Mouse (Mus musculus): Measurements from ENCODE around the gene Cd40. TPM values are rescaled to one million over a fixed set of nuclear protein-coding genes. Genes with fewer than 3 reads are reported as not detected.

The Cd40 gene
- polyA plus RNA-seq, 1 experiment from 2014 or later, result 4.8 TPM

GRCm38 (mm10) chr2:165112149-165112548 is 56.7 kb downstream of the Cd40 start:
- Histone ChIP-seq H3K9ac (replicated peaks) (no peak overlapping the region), H3K4me2 (replicated peaks) (peak overlapping the region; percentile 28), H3K36me3 (no peaks in the 10 kb centered on the region), H3K27me3 (peaks cover 36% of the 10 kb centered on the region), H3K27ac (replicated peaks) (no peak overlapping the region), H3K4me3 (peak overlapping the region; percentile 12), H3K9me3 (no peaks in the 10 kb centered on the region), H3K4me1 (peaks cover 6% of the 10 kb centered on the region; the same call in 1 of the 2 replicates)
- peak; percentile 62 for ATAC-seq (replicated peaks)
- under 1% methylated on average over 54 of the region's 54 CpGs for WGBS

- no peaks in the 10 kb centered on the region for H3K36me3 ChIP-seq
- no peak for ATAC-seq (replicated peaks)
- peaks cover 6% of the 10 kb centered on the region; the same call in 1 of the 2 replicates for H3K4me1 ChIP-seq
- H3K4me2 ChIP-seq (replicated peaks), result no peak overlapping the region
- no peak overlapping the region for H3K27ac ChIP-seq (replicated peaks)
- H3K4me3 ChIP-seq, result no peak overlapping the region
- H3K9me3 ChIP-seq, result no peaks in the 10 kb centered on the region
- H3K9ac ChIP-seq (replicated peaks), result no peak overlapping the region
- WGBS, result 26% methylated on average over 11 of the region's 11 CpGs
- H3K27me3 ChIP-seq, result peaks cover 36% of the 10 kb centered on the region
Observed at GRCm38 (mm10) chr2:165113733-165114132, 58.3 kb downstream of the Cd40 start.

GRCm38 (mm10) chr2:165120765-165121164 is 65.3 kb downstream of the Cd40 start:
- ATAC-seq (replicated peaks), result peak; percentile 46
- no peak overlapping the region for H3K9ac ChIP-seq (replicated peaks)
- H3K4me3 ChIP-seq, result no peak overlapping the region
- peaks cover 21% of the 10 kb centered on the region for H3K4me1 ChIP-seq
- H3K36me3 ChIP-seq, result no peaks in the 10 kb centered on the region
- H3K27ac ChIP-seq (replicated peaks), result 0 out of 2 replicates have a peak overlapping the region, but pooled peaks have one; percentile 12
- WGBS, result 64% methylated on average over 9 of the region's 9 CpGs
- no peaks in the 10 kb centered on the region for H3K9me3 ChIP-seq
- no peak overlapping the region for H3K4me2 ChIP-seq (replicated peaks)
- H3K27me3 ChIP-seq, result no peaks in the 10 kb centered on the region

GRCm38 (mm10) chr2:165121206-165121840 is 65.9 kb downstream of the Cd40 start:
- Histone ChIP-seq H3K27me3 (no peaks in the 10 kb centered on the region), H3K4me2 (replicated peaks) (no peak overlapping the region), H3K9me3 (no peaks in the 10 kb centered on the region), H3K27ac (replicated peaks) (0 out of 2 replicates have a peak overlapping the region, but pooled peaks have one; percentile 12), H3K4me1 (peaks cover 21% of the 10 kb centered on the region), H3K9ac (replicated peaks) (no peak overlapping the region), H3K4me3 (no peak overlapping the region), H3K36me3 (no peaks in the 10 kb centered on the region)
- ATAC-seq (replicated peaks), result peak; percentile 30; the same call in 1 of the 2 replicates
- 22% methylated on average over 10 of the region's 10 CpGs for WGBS

Other genes with a start within 250 kb of the Cd40 start
- 22.8 TPM in 2 replicates for gene Zswim1, start 232.9 kb upstream of the Cd40 start, polyA plus RNA-seq (2015; fragmentation: Nextera tagmentation; extraction: Ambion mirVana)
- gene Spata25, start 227.1 kb upstream of the Cd40 start, polyA plus RNA-seq (2015; fragmentation: Nextera tagmentation; extraction: Ambion mirVana), result not detected in 2 replicates
- 97.7 and 98.4 TPM in 2 replicates for gene Ctsa, start 222.8 kb upstream of the Cd40 start, polyA plus RNA-seq (2015; fragmentation: Nextera tagmentation; extraction: Ambion mirVana)
- gene Neurl2, start 222.2 kb upstream of the Cd40 start, polyA plus RNA-seq (2015; fragmentation: Nextera tagmentation; extraction: Ambion mirVana), result 5.6 and 6.5 TPM in 2 replicates
- 45.3 and 50.7 TPM in 2 replicates for gene Pltp, start 197.9 kb upstream of the Cd40 start, polyA plus RNA-seq (2015; fragmentation: Nextera tagmentation; extraction: Ambion mirVana)
- gene Pcif1, start 176.3 kb upstream of the Cd40 start, polyA plus RNA-seq (2015; fragmentation: Nextera tagmentation; extraction: Ambion mirVana), result 94.8 and 101 TPM in 2 replicates
- 15.7 and 16.7 TPM in 2 replicates for gene Zfp335, start 143.9 kb upstream of the Cd40 start, polyA plus RNA-seq (2015; fragmentation: Nextera tagmentation; extraction: Ambion mirVana)
- 17.9 and 19.5 TPM in 2 replicates for gene Mmp9, start 114.8 kb upstream of the Cd40 start, polyA plus RNA-seq (2015; fragmentation: Nextera tagmentation; extraction: Ambion mirVana)
- 16.2 and 17.2 TPM in 2 replicates for gene Slc12a5, start 94.8 kb upstream of the Cd40 start, polyA plus RNA-seq (2015; fragmentation: Nextera tagmentation; extraction: Ambion mirVana)
- gene Ncoa5, start 20.8 kb upstream of the Cd40 start, polyA plus RNA-seq (2015; fragmentation: Nextera tagmentation; extraction: Ambion mirVana), result 131 and 137 TPM in 2 replicates
- not detected in 2 replicates for gene 1700025C18Rik, start 35.1 kb downstream of the Cd40 start, polyA plus RNA-seq (2015; fragmentation: Nextera tagmentation; extraction: Ambion mirVana)
- 6.0 and 6.1 TPM in 2 replicates for gene Cdh22, start 179.2 kb downstream of the Cd40 start, polyA plus RNA-seq (2015; fragmentation: Nextera tagmentation; extraction: Ambion mirVana)
- gene Slc35c2, start 232.2 kb downstream of the Cd40 start, polyA plus RNA-seq (2015; fragmentation: Nextera tagmentation; extraction: Ambion mirVana), result 61.4 and 68.7 TPM in 2 replicates

Measured in forebrain, embryonic 15.5 days (tissue).